Mouse (Mus musculus) cerebellum, adult 2 months (tissue): ENCODE results near the gene Cd52.

Source experiments
- CTCF ChIP-seq: fragments of 200-500 bp; IDR thresholded peaks from 2 replicates; pipeline ENCODE4 v1.5.1; 2011; ENCODE audit warnings: low read depth, mild to moderate bottlenecking, control low read depth, low read length, moderate library complexity, borderline replicate concordance; ENCODE audit not compliant: insufficient read depth
- POLR2A ChIP-seq: fragments of 200-500 bp; IDR thresholded peaks from 2 replicates; pipeline ENCODE4 v1.6.1; 2011; ENCODE audit warnings: low read length, control low read depth, borderline replicate concordance; ENCODE audit not compliant: insufficient read depth

DNA sequence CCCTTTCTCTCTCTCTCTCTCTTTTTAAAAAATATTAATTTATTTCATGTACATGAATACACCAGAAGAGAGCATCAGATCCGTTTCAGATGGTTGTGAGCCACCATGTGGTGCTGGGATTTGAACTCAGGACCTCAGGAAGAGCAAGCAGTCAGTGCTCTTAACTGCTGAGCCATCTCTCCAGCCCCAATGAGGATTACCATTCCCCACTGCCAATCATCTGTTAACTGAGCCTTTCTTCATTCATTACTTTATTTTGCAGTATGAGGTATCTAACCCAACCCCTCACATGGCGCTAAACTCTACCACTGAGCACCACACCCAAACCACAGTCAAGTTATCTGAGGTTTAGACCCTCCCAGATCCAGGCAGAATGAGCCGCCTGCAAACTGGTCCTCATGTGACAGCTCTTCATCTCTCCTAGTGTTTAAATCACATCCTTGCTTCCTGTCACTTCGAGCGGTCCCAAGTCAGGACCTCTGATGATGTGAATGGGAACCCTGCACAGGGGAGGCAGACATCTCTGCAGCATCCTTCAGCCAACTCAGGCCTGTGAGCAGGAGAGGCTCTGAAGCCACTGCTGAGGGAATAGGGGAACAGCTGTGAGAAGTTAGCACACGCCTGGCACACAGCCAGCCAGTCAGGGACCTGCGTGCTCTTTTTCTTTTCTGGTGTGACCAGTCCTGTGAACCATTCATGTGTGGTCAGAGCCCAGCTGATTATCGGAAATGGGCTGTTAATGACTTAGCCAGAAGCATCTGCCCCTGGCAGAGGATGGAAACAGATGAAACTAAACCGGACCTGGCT is 53.4 kb downstream of the Cd52 start:
- TF ChIP-seq CTCF: no peak
- no peak for TF ChIP-seq POLR2A
